Mouse (Mus musculus): ENCODE results near the gene Phyh.

DNA sequence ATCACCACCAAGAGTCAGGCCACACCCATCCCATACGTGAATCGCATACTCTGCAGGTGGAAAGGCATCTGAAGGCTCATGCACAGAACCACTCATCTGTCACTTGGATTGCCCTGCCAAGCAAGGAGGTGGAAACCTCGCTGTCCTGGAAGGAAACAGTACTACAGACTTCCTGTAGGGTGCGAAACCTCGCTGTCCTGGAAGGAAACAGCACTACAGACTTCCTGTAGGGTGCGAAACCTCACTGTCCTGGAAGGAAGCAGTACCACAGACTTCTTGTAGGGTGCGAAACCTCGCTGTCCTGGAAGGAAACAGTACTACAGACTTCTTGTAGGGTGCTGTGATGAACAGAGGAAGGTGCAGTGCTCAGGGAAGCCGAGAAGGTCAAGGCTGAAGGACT lies 46.1 kb upstream of the Phyh start:
- no peak for TF ChIP-seq CTCF (conservative IDR thresholded peaks at IDR 0.05; ENCODE audit: low read length)
- no peak for TF ChIP-seq POU5F1 (IDR thresholded peaks at IDR 0.05; ENCODE audit: borderline replicate concordance, low read length)
- TF ChIP-seq NANOG (IDR thresholded peaks at IDR 0.05; ENCODE audit: borderline replicate concordance, low read length), result no peak

Measured in E14TG2a.4 (cell line).